In the genomic region with DNA sequence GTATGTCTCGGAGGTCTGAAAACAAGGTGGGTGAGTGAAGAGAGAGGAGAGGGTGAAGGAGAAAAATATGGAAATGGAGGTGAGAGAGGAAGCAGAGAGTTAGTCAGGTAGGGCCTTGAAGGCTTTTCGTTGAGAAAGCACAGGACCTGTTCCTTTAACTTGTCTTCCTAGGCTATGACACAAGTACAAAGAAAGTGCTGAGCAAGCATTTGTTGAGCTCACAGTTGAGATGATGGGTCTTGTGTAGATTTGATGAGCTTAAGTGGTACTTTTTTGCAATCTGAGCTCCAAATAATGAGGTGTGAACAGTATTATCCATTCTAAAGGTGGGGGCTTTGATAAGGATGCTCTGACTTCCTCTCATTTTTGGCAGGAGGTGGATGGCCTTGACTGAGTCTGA, we compare ENCODE assay signal across 26 mouse cellular contexts. TPM values are rescaled to one million over a fixed set of nuclear protein-coding genes. Genes with fewer than 3 reads are reported as not detected.
"Had no signal": no experiment of that assay in that cellular context is flagged by ENCODE, and none has a peak within 500 bp of the region (broad histone marks: within the 10 kb centered on the region; RNA-seq: fewer than 3 reads in every experiment).

No protein-coding gene starts in this region.

- H3K4me3 ChIP-seq: neural tube, embryonic 12.5 days; neural tube, embryonic 13.5 days; neural tube, embryonic 15.5 days; stomach, embryonic 15.5 days had no signal

- H3K9ac ChIP-seq: neural tube, embryonic 12.5 days; neural tube, embryonic 13.5 days; neural tube, embryonic 15.5 days; stomach, embryonic 15.5 days had no signal

- H3K9me3 ChIP-seq: neural tube, embryonic 12.5 days; neural tube, embryonic 13.5 days; neural tube, embryonic 15.5 days; stomach, embryonic 15.5 days had no signal

- H3K4me1 ChIP-seq: neural tube, embryonic 12.5 days; neural tube, embryonic 13.5 days; neural tube, embryonic 15.5 days; stomach, embryonic 15.5 days had no signal

- H3K27ac ChIP-seq: neural tube, embryonic 12.5 days; neural tube, embryonic 13.5 days; neural tube, embryonic 15.5 days; stomach, embryonic 15.5 days; stomach, postnatal 0 days had no signal

- DNase-seq: retina, postnatal 1 day; right cerebral cortex, adult 18-20 months; right cerebral cortex, postnatal 14 days; right cerebral cortex, postnatal 25 days; right cerebral cortex, postnatal 4 days; spleen, adult 18-20 months; thymus, adult 18-20 months; thymus, adult 2 months; thymus, postnatal 14 days; thymus, postnatal 25 days; thymus, postnatal 36 days; thymus, postnatal 4 days had no signal

- H3K4me2 ChIP-seq: neural tube, embryonic 12.5 days; neural tube, embryonic 13.5 days; neural tube, embryonic 15.5 days; stomach, embryonic 15.5 days had no signal

- H3K36me3 ChIP-seq: neural tube, embryonic 12.5 days; neural tube, embryonic 13.5 days; neural tube, embryonic 15.5 days; stomach, embryonic 15.5 days had no signal

- H3K27me3 ChIP-seq: neural tube, embryonic 12.5 days; neural tube, embryonic 13.5 days; neural tube, embryonic 15.5 days; stomach, embryonic 15.5 days had no signal

RNA-seq across cellular contexts. Expression of gene Pdilt, which starts 11.1 kb away (rescaled TPM):
- total RNA-seq: neutrophil, adult 5-6 weeks had no signal
- polyA plus RNA-seq: small intestine, adult 2 months; spleen, adult 2 months; stomach, embryonic 14.5 days; stomach, embryonic 15.5 days; stomach, embryonic 16.5 days; stomach, postnatal 0 days; thymus, adult 2 months; thymus, postnatal 0 days; urinary bladder, adult 2 months had no signal

RNA-seq across cellular contexts. Expression of gene Acsm5, which starts 15.1 kb away (rescaled TPM):
- total RNA-seq: neutrophil, adult 5-6 weeks had no signal
- polyA plus RNA-seq: neural tube, embryonic 12.5 days; neural tube, embryonic 13.5 days; spleen, adult 2 months; stomach, embryonic 14.5 days; stomach, embryonic 16.5 days; thymus, postnatal 0 days had no signal

RNA-seq across cellular contexts. Expression of gene Acsm2, which starts 19.8 kb away (rescaled TPM):
- total RNA-seq: neutrophil, adult 5-6 weeks had no signal
- polyA plus RNA-seq: neural tube, embryonic 12.5 days; neural tube, embryonic 13.5 days; neural tube, embryonic 14.5 days; neural tube, embryonic 15.5 days; small intestine, adult 2 months; stomach, embryonic 14.5 days; stomach, embryonic 15.5 days; stomach, embryonic 16.5 days; stomach, postnatal 0 days; testis, adult 2 months; thymus, postnatal 0 days; urinary bladder, adult 2 months had no signal

RNA-seq across cellular contexts. Expression of gene Umod, which starts 55.3 kb away (rescaled TPM):
- total RNA-seq: neutrophil, adult 5-6 weeks had no signal
- polyA plus RNA-seq: neural tube, embryonic 12.5 days; neural tube, embryonic 13.5 days; neural tube, embryonic 14.5 days; neural tube, embryonic 15.5 days; small intestine, adult 2 months; stomach, embryonic 14.5 days; stomach, embryonic 15.5 days; stomach, embryonic 16.5 days; stomach, postnatal 0 days; urinary bladder, adult 2 months had no signal
